Mouse (Mus musculus) large intestine, adult 2 months (tissue): Measurements from ENCODE around the gene Ddn. TPM values are rescaled to one million over a fixed set of nuclear protein-coding genes. Genes with fewer than 3 reads are reported as not detected.
A peak's percentile ranks its signal among the peaks of the same experiment; 100 is the strongest.
"Not testable (repeated sequence)": the region's sequence is repeated elsewhere in the genome, so short reads cannot be mapped to it uniquely, and the experiment has no call there.

ENCODE experiments used
- DNase-seq: peaks from one replicate; pipeline ENCODE4 v3.0.0-alpha.2; 2012; ENCODE audit warnings: low read depth, low spot score
- WGBS: fragments of 180-500 bp; shearing (Covaris S2); methylation state at CpG from one replicate; pipeline ENCODE4 v1.1.7; 2018; 5-methylcytosine and 5-hydroxymethylcytosine counted together
- polyA plus RNA-seq: library from polyadenylated mRNA; depleted of rRNA; stranded (reverse); fragments of >200 nt; gene quantifications from 2 replicates; pipeline ENCODE4 v1.2.3, GENCODE M21; 2012

Ddn gene
- polyA plus RNA-seq, 1 experiment: 0.12 TPM

DNA sequence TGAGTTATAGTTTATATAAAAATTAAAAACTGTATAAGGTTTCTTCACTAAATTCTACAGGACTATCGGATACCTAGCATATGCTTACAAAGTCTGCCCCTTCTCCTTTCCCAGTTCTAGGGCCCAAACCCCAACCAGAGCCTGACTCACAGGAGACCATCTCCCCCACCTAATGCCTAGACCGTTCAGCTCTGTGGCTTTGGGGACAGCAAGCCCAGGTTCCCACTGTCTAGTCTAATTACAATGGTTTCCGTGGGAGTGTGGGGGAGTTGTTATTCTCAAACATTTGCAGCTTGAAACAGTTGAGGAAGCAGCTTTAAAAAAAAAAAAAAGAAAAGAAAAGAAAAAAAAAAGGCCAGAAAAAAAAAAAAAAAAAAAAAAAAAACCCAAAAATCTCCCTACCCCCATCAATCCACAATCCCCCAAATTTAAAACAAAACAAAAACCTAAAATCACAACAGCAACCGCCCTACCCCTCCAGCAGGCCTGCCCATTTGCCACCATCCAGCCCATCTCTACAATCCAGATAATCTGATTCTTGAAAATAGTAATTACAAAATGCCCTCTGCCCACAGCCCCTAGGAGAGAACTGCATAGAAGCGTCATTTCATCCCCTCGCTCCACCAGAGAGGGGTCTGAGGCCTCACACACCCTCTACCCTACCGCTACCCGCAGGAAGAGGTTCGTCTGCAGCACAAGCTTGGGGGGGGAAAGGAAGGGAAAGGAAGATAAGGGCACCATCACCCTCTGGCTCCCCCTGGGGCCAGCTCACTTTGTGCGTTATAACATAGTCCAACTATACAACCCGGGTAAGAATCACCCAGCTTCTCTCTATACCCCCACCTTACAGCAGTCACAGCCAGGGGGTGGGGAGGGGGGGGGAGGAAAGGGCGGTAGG, 23.1 kb upstream of the Ddn start:
- DNase-seq: no peak
- WGBS: 67% methylated on average over 12 of the region's 12 CpGs

DNA sequence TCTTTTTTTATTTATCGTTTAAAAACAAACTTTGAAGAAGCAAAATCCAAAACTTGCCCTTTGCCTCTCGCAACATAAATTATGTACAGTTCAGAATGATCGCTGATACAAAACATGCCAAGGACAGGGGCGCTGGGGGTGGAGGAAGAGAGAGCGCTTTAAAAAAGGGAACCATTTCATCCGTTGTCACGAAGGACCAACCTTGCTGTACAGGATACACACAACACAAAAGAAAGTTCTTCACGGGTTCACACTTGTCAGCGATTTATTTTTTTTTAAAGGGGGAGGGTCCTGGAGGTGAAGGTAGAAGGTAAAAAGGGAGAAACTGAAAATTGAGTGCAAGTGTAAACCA, 22.4 kb upstream of the Ddn start:
- DNase-seq: no peak

DNA sequence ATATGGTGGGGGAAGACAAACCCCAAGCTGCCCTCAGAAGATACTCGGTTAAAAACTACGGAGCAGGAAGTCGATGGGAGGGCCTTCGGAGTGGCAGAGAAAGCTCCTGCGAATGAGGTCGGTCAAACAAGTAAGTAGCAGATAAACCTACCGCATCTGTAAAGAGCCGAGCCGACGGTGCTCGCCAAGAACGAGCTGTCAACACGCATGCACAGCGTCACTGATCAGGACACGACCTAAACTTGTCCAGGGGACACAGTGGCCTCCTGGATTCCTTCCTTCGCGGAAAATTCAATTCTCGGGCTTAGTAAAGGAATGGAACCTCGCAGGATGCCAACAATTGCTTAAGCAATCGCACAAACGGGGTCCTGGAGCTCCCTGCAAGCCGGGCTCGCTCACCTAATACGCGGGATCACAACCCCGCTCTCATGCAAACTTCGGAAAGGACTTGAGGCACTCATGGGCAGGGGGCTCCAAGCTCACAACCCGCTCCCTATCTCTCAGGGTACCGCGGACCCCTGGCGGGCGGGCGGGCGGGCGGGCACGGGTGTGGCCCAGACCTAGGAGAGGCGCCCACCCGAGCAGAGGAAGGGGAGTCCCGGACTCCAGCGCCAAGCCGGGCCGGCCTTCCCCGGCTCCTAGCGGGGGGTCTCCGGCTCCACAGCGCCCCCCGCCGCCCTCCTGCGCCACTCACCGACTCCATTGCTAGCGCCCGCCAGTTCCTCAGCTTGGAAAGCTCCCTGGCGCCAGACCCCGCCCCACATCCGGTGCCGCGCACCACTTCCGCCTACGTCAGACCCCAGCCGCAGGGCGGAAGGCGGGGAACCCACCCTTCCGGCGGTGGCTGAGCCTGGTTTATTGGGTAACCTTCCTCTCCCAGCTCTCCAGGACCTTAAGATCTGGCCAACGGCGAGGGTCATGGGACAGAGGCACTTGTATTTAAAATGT, 21.7 kb upstream of the Ddn start, which contains the start of gene Prkag1:
Gene Prkag1, minus strand, starts transcription at position 786 of the 948 bp plus-strand sequence.
- peak; percentile 75 for DNase-seq
- WGBS: under 1% methylated on average over 65 of the region's 66 CpGs

More for the DNA sequence above, 22.4 kb upstream of the Ddn start:
- 6% methylated on average over 9 of the region's 9 CpGs for WGBS

DNA sequence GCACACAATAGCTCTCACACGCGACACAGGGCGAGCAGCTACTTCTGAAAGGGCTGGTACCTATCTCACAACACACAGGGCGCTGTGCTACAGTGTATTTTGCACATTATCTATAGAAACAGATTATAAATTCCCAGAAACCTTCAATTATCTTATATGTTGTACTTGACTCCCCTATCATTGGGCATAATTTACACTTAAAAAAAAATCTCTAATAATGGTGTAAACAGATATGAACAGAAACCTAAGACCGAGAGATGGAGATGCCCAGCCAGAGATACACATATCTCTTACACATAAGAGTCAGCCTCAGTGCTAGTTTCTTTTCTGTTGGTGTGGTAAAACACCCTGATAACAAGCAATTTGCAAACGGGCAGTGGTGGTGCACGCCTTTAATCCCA, 18.3 kb upstream of the Ddn start:
- no peak for DNase-seq
- WGBS: 91% methylated on average over 7 of the region's 7 CpGs

DNA sequence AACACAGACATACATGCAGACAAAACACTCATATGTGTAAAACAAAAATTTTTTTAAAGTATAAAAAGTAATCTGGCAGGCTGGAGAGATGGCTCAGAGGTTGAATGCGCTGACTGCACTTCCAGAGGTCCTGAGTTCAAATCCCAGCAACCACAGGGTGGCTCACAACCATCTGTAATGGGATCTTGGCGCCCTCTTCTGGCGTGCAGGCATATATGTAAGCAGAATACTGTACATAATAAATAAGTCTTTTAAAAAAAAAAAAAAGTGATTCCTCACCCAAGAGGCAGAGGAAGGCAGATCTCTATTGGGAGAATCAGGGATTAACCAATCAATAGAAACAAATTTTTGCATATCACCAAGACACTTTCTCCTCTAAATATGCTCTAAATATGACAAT, 14.1 kb upstream of the Ddn start:
- 83% methylated on average over 3 of the region's 3 CpGs for WGBS
- DNase-seq: no peak

DNA sequence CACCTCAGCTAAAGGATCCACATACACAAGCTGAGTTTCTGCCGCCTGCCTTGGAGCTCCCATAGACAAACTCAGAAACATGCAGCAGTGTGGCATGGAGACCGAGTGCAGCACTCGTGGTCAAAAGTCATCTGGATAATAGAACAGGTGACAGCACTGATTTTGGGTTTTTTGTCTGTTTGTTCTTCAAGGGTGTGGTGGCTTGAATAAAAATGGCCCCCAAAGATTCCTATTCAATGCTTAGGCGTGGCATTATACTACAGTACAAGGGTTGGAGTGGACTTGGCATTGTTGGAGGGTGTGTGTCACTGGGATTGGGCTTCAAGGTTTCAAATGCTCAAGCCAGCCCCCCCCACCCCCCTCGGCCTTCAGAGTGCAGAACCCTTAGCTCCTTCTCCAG, 12.9 kb upstream of the Ddn start:
- DNase-seq: no peak
- WGBS: 56% methylated on average over 5 of the region's 5 CpGs

DNA sequence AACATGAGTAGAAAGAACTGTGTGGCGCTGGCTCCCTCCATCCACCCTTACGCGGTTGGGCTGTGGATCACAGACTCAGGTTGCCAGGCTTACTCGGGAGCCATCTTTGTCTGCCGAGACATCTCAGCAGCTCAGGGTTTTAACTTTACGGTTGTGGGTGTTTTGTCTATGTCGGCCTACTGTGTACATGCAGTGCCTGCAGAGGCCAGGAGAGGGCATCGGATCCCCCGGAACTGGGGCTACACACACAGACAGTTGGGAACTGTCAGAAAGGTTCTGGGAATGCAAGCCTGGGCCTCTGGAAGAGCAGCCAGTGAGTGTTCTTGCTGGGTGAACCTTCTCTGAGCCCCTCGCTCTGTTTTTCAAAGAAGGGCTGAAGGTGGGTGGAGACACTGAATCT, 12.1 kb upstream of the Ddn start:
- DNase-seq: no peak
- 65% methylated on average over 10 of the region's 10 CpGs for WGBS

DNA sequence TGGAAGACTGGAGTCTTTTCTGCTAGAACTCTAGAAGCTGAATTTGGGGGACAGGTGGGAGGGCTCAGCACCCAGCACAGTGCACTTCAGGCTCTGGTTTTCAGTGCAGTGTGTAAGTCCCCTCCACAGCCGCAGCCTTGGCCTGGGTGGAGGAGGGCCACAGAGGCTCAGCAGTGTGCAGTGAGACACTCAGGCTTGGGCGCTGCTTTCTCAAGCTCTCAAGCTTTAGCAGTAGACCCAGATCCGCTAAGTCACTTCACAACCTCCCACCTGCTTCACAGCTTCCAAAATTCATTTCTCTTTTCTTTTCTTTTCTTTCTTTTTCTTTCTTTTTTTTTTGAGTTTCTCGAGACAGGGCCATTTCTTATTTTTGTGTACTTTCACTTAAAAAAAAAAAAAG, 11.6 kb upstream of the Ddn start:
- 95% methylated on average over 4 of the region's 4 CpGs for WGBS
- DNase-seq: no peak

DNA sequence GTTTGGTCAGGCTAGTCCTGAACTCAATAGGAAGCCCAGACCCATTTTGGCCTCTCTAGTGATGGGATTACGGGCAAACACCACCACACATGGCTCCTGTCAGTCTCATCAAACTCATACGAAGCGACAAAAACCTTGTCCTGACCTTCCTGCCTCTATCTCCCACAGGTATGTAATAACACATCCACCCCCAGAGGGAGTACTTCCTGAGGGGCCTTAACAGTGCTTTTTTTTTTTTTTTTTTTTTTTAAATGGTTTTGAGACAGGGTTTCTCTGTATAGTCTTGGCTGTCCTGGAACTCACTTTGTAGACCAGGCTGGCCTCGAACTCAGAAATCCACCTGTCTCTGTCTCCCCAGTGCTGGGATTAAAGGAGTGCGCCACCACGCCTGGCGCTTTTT, 8.9 kb upstream of the Ddn start:
- DNase-seq: no peak

DNA sequence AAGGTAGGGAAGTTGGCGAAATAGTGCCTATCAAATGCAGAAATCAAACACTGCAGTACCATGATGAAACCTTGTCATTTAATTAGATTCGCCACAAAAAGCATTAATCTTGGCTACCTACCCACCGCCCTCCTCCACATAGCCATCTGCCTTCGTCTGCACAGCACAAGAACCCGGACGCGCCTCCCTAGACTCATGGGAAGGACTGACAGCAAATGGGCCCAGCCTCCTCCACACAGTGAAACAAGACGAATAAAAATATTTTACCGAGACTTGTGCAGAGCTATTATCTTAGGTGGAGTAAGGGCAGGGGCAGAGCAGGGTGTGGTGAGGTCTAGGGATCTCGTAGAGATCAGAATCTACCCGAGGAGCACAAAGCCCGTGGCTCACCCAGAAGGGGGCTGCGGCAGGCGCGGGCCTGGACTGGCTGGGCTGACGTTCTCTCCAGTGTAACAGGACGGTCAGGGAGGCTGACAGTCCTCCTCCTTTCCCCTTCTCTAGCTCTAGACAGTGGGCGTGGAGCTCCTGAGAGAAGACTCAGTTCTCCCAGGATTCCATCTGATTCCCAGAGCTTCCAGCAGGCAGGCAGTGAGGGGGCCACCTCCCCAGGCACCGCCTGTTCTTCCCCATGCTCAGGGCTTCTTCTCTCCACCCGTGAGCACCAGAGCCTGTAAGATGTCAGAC, 3.6 kb upstream of the Ddn start:
- no peak for DNase-seq
- 91% methylated on average over 20 of the region's 20 CpGs for WGBS

More for the DNA sequence above, 8.9 kb upstream of the Ddn start:
- 95% methylated on average over 7 of the region's 7 CpGs for WGBS

DNA sequence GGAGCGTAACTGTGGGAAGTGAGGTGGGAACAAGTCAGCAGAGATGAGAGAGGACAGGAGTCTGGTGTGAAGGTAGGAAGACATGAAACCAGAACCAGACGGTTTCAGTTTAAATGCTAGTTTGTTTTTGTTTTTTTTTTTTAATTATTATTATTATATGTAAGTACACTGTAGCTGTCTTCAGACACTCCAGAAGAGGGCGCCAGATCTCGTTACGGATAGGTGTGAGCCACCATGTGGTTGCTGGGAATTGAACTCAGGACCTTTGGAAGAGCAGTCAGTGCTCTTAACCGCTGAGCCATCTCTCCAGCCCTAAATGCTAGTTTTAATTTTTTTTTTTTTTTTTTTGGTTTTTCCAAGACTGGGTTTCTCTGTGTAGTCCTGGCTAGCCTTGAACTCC, 922 bp upstream of the Ddn start:
- 78% methylated on average over 6 of the region's 6 CpGs for WGBS
- not testable (repeated sequence) for DNase-seq

DNA sequence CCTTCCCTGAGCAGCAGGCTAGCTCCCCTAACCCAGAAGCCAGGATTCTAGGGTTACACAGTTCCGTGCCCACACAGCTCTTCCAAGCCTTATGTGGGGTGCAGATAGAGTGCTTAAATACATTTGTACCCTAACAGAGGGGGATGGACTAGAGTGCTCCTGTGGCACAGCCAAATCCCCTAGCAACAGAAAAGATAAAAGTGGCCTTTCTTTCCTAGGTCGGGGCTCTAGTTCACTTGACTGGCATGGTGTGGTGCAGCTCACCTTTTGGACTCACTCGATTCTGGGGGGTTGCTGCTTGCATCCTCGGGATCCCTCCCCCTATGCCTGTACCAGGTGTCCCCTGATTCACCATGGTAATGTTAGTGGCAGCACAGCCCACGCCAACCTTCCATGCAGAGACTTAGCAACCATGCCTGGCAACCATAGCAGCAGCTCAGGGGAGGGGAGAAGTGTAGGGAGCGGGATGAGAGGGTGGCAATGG, 597 bp downstream of the Ddn start:
- 24% methylated on average over 6 of the region's 6 CpGs for WGBS
- DNase-seq: no peak

DNA sequence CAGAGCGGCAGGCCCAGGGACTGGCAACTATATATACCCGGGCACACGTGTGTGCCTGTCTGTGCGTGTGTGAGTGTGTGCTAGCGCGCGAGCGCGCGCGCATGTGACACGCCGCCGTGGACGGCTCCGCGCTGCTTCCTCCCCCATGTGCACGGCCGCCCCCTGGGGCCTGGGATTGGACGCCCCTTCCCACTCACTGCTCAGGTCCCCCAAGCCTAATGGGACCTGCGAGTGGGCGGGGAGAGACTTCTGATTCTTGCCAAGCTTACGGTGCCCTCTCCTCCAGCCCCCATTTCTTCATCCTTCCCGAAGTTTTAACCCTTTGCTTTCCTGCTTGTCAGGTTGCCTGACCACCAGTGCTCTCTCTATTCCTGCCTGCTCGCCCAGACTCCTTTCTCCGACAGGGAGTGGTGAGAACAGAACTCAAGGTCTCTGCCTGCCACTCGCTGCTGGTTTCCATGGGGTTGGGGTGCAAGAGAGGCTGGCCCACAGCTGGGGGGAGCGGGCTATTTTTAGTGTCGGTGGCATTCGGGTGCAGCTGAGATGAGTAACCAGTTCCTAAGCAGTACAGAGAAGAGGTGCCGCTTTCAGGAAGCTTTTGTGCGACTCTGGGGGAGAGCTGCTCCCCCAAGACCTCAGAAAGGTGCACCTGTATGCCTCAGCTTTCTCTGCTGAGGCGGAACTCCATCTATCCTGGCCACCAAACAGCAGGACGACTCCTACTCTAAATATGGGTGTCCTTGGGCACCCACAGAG, 1.2 kb downstream of the Ddn start:
- WGBS: 3% methylated on average over 32 of the region's 34 CpGs
- DNase-seq: no peak

DNA sequence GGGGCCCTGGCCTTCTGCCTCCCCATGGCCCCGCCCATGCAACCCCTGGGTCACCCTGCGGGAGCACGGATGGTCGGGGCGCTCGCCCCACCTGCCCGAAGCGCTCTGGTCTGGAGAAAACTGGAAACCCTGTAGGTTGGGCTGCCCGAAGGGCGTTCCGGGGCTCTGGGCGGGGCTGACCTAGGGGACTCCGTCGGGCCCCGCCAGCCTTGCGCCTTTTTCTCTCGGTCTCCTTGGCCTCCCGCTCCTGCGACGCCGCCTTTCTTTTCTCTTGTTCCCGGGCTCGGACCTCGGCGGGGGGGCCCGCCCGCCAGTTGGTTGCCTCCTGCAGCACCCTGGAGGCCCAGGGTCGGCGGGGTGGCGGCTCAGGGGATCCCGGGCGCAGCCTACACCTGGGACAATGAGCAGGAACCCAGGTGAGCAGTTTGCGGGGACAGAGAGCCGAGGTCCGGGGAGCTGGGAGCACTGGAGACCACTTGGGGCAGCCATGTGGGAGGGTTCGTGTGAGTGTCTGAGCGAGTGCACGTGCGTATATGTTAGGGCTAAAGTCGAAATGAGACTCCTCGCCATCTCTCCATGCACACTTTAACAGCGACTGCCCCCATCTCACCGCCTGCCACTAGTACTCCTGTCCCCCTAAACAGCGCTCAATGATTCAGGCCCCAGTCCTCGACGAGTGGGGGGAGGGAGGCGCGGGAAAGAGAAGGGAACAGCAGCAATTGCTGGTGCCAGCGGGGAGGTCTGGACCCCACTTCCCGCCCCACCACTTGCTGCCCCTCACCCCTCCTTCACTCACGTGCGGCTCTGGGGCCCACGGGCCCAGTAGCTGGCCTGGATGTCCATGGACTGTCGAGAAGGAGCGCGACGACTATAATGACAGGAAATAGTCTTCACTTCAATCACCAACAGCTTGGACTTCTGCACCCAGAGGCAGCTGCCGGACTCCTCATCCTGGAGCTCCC, 2.2 kb downstream of the Ddn start:
- 4% methylated on average over 58 of the region's 58 CpGs for WGBS
- no peak for DNase-seq

DNA sequence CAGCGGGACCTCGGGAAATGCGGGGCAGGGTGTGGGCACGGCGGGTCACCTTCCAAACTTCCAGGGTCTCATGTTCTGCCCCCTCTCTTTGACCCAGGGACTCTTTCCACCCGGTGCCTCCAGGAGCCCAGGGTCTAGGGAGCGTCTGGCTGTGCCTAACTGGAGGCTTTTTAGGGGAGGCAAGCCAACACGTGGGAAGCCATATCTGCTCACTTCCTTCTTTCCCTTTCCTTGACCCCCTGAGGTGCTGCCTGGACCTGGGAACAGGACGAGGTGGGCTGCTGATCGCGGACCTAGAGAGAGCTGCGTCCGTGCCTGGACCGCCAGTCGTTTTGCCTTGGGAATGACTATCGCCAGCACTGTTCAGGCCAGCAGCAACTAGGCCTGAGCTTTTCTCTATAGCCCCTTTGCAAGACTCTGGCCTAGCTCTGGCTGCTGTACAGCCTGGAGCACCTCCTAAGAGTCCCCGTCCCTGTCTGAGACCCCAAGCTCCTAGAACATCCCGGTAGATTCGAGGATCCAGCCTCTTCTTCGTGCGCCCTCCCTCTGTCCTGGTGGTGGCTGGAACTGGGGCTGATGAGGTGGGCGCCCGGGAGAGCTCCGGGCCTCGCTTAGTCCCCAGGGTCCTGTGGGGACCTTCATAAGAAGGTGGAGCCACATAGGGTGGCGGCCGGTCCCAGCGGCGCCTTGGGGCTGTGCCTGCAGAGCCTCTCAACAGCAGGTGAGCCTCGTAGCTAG, 3.0 kb downstream of the Ddn start:
- no peak for DNase-seq
- WGBS: 36% methylated on average over 30 of the region's 30 CpGs

DNA sequence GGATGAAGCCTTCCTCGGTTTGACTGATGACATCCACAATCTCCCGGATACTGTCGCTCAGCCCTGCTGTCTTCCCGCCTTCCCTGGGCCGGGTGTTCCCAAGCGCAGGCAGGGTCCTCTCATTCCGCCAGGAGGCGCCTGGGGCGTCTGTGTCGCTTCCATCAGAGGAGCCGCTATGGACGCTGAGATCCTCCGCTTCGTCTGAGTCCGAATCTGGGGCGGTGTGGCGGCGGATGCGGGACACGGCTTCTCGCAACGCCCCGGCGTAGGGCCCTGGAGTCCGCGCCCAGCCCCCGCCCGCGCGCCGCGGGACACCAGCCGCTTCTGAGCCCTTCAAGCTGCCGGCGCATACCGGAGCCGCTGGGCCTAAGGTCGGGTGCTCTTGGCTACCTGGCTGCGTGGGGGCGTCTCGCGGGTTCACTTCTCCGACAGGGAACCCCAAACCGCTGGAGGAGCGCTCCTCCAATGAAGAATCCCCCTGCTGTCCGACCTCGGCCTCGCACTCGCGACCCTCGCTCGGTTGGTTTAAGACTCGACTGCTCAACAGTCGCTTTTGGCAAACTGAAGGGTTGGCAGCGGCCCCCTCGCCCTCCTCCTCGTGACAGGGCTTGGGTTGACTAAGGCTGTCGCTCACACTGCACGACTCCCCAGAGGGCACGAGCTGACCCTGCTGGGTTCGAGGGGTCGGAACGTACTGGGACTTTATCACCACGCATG, 3.8 kb downstream of the Ddn start:
- no peak for DNase-seq
- WGBS: 4% methylated on average over 64 of the region's 64 CpGs

DNA sequence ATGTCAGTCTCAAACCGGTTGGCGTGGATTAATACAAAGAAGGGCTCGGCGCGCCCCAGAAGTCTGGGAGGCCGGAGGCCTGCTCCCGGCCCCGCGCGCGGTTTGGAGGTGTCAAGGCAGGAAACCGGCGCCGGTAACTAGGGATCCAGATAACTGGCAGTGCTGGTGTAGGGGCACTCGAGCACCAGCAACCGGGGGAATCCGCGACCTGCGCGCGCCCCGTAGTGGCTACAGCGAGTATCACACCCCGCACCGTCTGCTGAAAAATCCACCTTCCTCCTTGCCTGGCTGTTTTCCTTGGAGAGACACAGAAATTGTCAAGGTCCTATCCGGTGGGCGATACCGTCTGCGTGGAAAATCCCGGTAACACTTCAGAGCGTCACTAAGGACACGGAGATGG, 5.2 kb downstream of the Ddn start:
- DNase-seq: no peak
- whole genome bisulfite sequencing: 2% methylated on average over 32 of the region's 32 CpGs
